Mouse (Mus musculus): ENCODE results near the gene Tln2.

Gene Tln2

GRCm38 (mm10) chr9:67559603-67560002 is at the start of gene Tln2:
TSS of gene Tln2 (minus strand) at chr9:67559703.
- DNase-seq (ENCODE audit: low spot score in 2 of 2), result no peak

- no peak for DNase-seq (ENCODE audit: low spot score in 2 of 2)
Observed at GRCm38 (mm10) chr9:67609226-67609625, 49.7 kb upstream of the Tln2 start.

- DNase-seq (ENCODE audit: low spot score in 2 of 2), result no peak
Observed at GRCm38 (mm10) chr9:67607786-67608366, 48.4 kb upstream of the Tln2 start.

- DNase-seq (ENCODE audit: low spot score in 2 of 2), result no peak
Observed at GRCm38 (mm10) chr9:67607268-67607667, 47.8 kb upstream of the Tln2 start.

- no peak for DNase-seq (ENCODE audit: low spot score in 2 of 2)
Observed at GRCm38 (mm10) chr9:67605867-67606435, 46.4 kb upstream of the Tln2 start.

- no peak for DNase-seq (ENCODE audit: low spot score in 2 of 2)
Observed at GRCm38 (mm10) chr9:67604940-67605339, 45.4 kb upstream of the Tln2 start.

GRCm38 (mm10) chr9:67602347-67602746 is 42.8 kb upstream of the Tln2 start:
- DNase-seq (ENCODE audit: low spot score in 2 of 2), result no peak

GRCm38 (mm10) chr9:67595221-67595620 is 35.7 kb upstream of the Tln2 start:
- no peak for DNase-seq (ENCODE audit: low spot score in 2 of 2)

- DNase-seq (ENCODE audit: low spot score in 2 of 2), result no peak
Observed at GRCm38 (mm10) chr9:67593469-67594141, 34.1 kb upstream of the Tln2 start.

- DNase-seq (ENCODE audit: low spot score in 2 of 2), result no peak
Observed at GRCm38 (mm10) chr9:67592726-67593125, 33.2 kb upstream of the Tln2 start.

- no peak for DNase-seq (ENCODE audit: low spot score in 2 of 2)
Observed at GRCm38 (mm10) chr9:67587111-67587510, 27.6 kb upstream of the Tln2 start.

- DNase-seq (ENCODE audit: low spot score in 2 of 2), result no peak
Observed at GRCm38 (mm10) chr9:67586489-67586888, 27.0 kb upstream of the Tln2 start.

GRCm38 (mm10) chr9:67584871-67585270 is 25.4 kb upstream of the Tln2 start:
- DNase-seq (ENCODE audit: low spot score in 2 of 2), result no peak

- no peak for DNase-seq (ENCODE audit: low spot score in 2 of 2)
Observed at GRCm38 (mm10) chr9:67581581-67582280, 22.2 kb upstream of the Tln2 start.

- no peak for DNase-seq (ENCODE audit: low spot score in 2 of 2)
Observed at GRCm38 (mm10) chr9:67579541-67579940, 20.0 kb upstream of the Tln2 start.

- no peak for DNase-seq (ENCODE audit: low spot score in 2 of 2)
Observed at GRCm38 (mm10) chr9:67574721-67575248, 15.3 kb upstream of the Tln2 start.

GRCm38 (mm10) chr9:67573683-67573979 is 14.1 kb upstream of the Tln2 start:
- DNase-seq (ENCODE audit: low spot score in 2 of 2), result no peak

GRCm38 (mm10) chr9:67572790-67573682 is 13.5 kb upstream of the Tln2 start:
- no peak for DNase-seq (ENCODE audit: low spot score in 2 of 2)

GRCm38 (mm10) chr9:67565801-67566258 is 6.3 kb upstream of the Tln2 start:
- no peak for DNase-seq (ENCODE audit: low spot score in 2 of 2)

- no peak for DNase-seq (ENCODE audit: low spot score in 2 of 2)
Observed at GRCm38 (mm10) chr9:67549811-67550501, 9.5 kb downstream of the Tln2 start.

GRCm38 (mm10) chr9:67549332-67549731 is 10.2 kb downstream of the Tln2 start:
- DNase-seq (ENCODE audit: low spot score in 2 of 2), result no peak

Data from spleen, postnatal 14 days (tissue).